8 mouse cellular contexts compared by ENCODE assay signal in genomic region chr3:87033357-87033756, GRCm38 (mm10). TPM values are rescaled to one million over a fixed set of nuclear protein-coding genes. Genes with fewer than 3 reads are reported as not detected.
DNase-seq lines count a peak whose midpoint lies in the region; ATAC-seq and TF ChIP-seq lines count a peak whose summit lies in the region.

No protein-coding gene starts in this region.

- H3K27me3 ChIP-seq in neural tube, embryonic 15.5 days (replicated peaks): no peaks in the 10 kb centered on the region
- no peaks in the 10 kb centered on the region for H3K27me3 ChIP-seq in kidney, embryonic 15.5 days
- no peaks in the 10 kb centered on the region for H3K27me3 ChIP-seq in liver, adult 2 months (ENCODE audit: control insufficient read depth, insufficient read depth, low read length)

- no peaks in the 10 kb centered on the region for H3K4me1 ChIP-seq in neural tube, embryonic 15.5 days
- no peaks in the 10 kb centered on the region for H3K4me1 ChIP-seq in kidney, embryonic 15.5 days
- no peaks in the 10 kb centered on the region for H3K4me1 ChIP-seq in liver, adult 2 months (ENCODE audit: control insufficient read depth, insufficient read depth, low read length)

- no peak for ATAC-seq in neural tube, embryonic 15.5 days (ENCODE audit: low FRiP score)
- ATAC-seq in kidney, embryonic 15.5 days (replicated peaks; ENCODE audit: low FRiP score): 0 out of 2 replicates have a peak, but pooled peaks have one; percentile 40

- no peak overlapping the region for H3K27ac ChIP-seq in neural tube, embryonic 15.5 days (replicated peaks)
- H3K27ac ChIP-seq in kidney, embryonic 15.5 days: no peak overlapping the region
- no peak overlapping the region for H3K27ac ChIP-seq in liver, adult 2 months (replicated peaks; ENCODE audit: insufficient read depth, low read depth, low read length)

- DNase-seq in neural tube, embryonic 10.5 days (ENCODE audit: extremely low spot score, low spot score): peak; percentile 77
- DNase-seq in cerebellum, postnatal 10 days: peak; percentile 86
- peak; percentile 65 for DNase-seq in gastrocnemius, adult 18-20 months (ENCODE audit: low spot score)
- peak; percentile 31 for DNase-seq in liver, adult 2 months (ENCODE audit: extremely low read depth, low read depth, low spot score)
- peak; percentile 72 for DNase-seq in ovary, postnatal 36 days (ENCODE audit: low spot score)
- DNase-seq in thymus, postnatal 14 days: peak; percentile 69

- H3K9me3 ChIP-seq in neural tube, embryonic 15.5 days (replicated peaks): no peaks in the 10 kb centered on the region
- no peaks in the 10 kb centered on the region for H3K9me3 ChIP-seq in kidney, embryonic 15.5 days (replicated peaks)

- H3K36me3 ChIP-seq in neural tube, embryonic 15.5 days: no peaks in the 10 kb centered on the region
- no peaks in the 10 kb centered on the region for H3K36me3 ChIP-seq in kidney, embryonic 15.5 days
- H3K36me3 ChIP-seq in liver, adult 2 months (ENCODE audit: control insufficient read depth, insufficient read depth, low read length): no peaks in the 10 kb centered on the region

- WGBS in neural tube, embryonic 15.5 days: 29% methylated on average over 8 of the region's 8 CpGs
- WGBS in kidney, embryonic 15.5 days: 18% methylated on average over 8 of the region's 8 CpGs
- WGBS in liver, adult 2 months: 24% methylated on average over 8 of the region's 8 CpGs

- H3K79me2 ChIP-seq in liver, adult 2 months (ENCODE audit: control insufficient read depth, insufficient read depth, low read length): no peaks in the 10 kb centered on the region

- H3K4me2 ChIP-seq in neural tube, embryonic 15.5 days: no peak overlapping the region
- no peak overlapping the region for H3K4me2 ChIP-seq in kidney, embryonic 15.5 days

- TF ChIP-seq POLR2A in liver, adult 2 months (IDR thresholded peaks at IDR 0.05; ENCODE audit: extremely low read depth, insufficient read depth, low read length): no peak

- no peak overlapping the region for H3K9ac ChIP-seq in neural tube, embryonic 15.5 days (replicated peaks)
- no peak overlapping the region for H3K9ac ChIP-seq in kidney, embryonic 15.5 days
- no peak overlapping the region for H3K9ac ChIP-seq in liver, adult 2 months (ENCODE audit: low read depth, low read length)

- H3K4me3 ChIP-seq in neural tube, embryonic 15.5 days (replicated peaks): no peak overlapping the region
- no peak overlapping the region for H3K4me3 ChIP-seq in kidney, embryonic 15.5 days (replicated peaks)
- no peak overlapping the region for H3K4me3 ChIP-seq in liver, adult 2 months (ENCODE audit: insufficient read depth, low read depth, low read length)

- peak; percentile 81 for TF ChIP-seq CTCF in liver, adult 2 months (IDR thresholded peaks at IDR 0.05; ENCODE audit: low read depth, low read length)

RNA-seq across cellular contexts. Expression of gene Cd1d1, which starts 34.1 kb away (rescaled TPM):
- polyA plus RNA-seq in neural tube, embryonic 15.5 days (2015; fragmentation: Nextera tagmentation; extraction: Ambion mirVana): 52.0 and 57.0 TPM in 2 replicates
- total RNA-seq in gastrocnemius, adult 18-20 months (2021): 1 to 10 TPM; 1.9 to 3.6 TPM
- 29.2 and 31.9 TPM in 2 replicates for polyA plus RNA-seq in kidney, embryonic 15.5 days (2015; fragmentation: Nextera tagmentation; extraction: Ambion mirVana)
- total RNA-seq in liver, adult 2 months (2014; rRNA removed): 336 and 410 TPM in 2 replicates
- 251 and 268 TPM in 2 replicates for polyA plus RNA-seq in liver, adult 2 months (2012; rRNA removed)

Comparison
In these comparisons a context has a peak if more than half of its experiments do, and no peak if none do; other contexts are left out.
1. DNase-seq: peak in every context shown above with its lines; median percentile 86 in cerebellum, postnatal 10 days; 77 in neural tube, embryonic 10.5 days; 72 in ovary, postnatal 36 days; 69 in thymus, postnatal 14 days; 65 in gastrocnemius, adult 18-20 months; 31 in liver, adult 2 months.